Mouse (Mus musculus): ENCODE results near the gene Itpr1.

Itpr1 gene

DNA sequence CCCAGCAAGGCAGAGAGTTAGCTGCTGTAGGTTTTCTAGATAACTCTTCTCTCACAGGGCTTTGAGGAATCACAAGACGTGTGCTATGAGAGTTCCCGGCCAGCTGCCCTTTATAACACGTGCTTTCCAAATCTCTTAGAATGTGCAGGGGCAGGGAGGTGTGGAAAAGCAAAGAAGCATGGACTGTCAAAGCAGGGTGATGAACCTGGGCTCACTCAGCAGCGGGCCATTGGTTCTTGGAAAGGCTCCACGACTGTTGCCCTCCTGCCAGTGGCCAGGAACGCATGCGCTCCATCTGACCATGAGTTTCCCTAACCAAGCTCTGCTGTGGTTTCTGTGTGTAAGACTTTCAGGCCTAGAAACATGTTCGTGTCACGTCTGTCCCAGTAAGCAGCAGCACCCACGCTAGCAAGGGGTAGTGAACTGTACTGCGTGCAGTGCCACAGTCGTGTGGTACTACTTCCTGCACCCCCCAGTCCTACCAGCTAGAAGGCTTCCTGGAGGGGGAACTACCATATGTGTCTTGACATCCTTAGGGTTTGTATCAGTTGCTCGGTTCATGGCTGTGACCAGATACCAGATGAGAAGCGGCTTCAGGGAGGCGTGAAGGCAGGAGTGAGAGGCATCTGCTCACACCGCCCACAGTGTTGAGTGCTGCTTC, 311.2 kb downstream of the Itpr1 start:
- DNase-seq: no peak

DNA sequence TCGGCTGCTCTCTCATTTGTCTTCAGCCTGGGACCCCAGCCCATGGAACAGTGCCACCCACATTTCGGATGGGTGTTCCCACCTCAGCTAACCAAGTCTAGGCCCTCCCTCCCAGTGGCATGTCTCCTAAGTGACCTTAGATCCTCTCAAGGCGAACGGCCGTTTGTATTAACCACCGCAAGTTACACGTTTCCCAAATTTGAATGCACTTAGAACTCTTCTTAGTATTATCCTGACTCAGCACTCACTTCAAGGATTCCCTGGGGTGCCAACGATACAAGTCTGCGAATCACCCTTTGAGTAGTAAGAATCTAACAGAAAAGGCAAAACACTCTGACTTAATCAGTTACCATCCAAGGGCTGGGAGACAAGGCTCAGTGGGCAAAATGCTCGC, 311.7 kb downstream of the Itpr1 start:
- no peak for DNase-seq

DNA sequence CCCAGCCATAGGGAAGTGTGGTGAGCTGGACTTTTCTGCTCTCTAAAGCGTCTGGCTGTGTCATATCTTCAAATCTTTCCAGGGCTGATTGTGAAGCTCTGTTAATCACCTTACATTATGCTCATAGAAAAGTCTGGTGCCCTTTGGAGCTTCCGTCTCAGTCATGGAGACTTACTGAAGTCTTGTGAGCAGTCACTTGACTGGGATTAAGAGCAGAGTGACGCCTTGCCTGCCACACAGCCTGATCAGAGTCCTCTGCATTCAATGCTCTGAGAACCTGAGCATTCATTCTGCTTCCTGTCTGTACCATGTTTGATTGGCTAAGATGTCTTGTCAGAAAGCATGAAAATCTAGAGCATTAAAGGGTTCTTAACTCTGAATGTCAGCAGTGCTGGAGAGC, 314.7 kb downstream of the Itpr1 start:
- DNase-seq: no peak

DNA sequence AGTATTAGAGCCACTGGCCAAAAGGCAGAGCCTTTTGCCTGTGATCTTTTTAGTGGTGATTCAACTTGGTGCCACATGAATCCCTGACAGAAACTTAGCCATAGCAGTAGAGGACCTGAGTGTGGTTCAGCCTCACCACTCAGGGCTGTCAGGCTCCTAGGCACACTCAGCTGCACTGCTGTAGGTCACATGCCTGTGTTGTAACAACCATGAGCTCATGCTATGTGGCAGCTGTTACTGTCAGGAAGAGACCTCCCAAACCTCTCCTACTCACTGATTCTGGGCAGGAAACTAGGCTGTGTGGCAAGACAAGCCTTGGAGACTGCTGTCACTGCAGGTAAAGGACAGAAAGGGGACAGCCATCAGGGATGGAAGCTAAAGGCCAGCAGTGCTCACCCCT, 315.1 kb downstream of the Itpr1 start:
- no peak for DNase-seq

DNA sequence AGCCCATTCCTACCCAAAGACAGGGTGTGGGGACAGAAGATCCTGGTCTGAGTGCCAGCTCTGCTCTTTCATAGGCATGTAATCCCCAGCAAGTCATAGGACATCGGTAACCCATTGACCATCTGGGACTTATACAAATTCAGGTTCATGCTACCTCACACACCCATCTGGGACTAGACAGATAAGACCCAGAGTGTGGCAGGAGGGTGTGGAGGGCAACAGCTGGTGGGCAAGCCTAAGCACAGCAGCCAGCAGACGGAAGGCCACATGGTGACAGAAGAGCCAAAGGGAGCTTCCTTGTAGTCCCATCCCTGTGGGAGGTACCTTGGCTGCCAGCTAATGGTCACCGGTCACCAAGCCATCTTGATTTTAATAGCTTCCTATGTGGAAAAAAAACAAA, 316.3 kb downstream of the Itpr1 start:
- DNase-seq: no peak

DNA sequence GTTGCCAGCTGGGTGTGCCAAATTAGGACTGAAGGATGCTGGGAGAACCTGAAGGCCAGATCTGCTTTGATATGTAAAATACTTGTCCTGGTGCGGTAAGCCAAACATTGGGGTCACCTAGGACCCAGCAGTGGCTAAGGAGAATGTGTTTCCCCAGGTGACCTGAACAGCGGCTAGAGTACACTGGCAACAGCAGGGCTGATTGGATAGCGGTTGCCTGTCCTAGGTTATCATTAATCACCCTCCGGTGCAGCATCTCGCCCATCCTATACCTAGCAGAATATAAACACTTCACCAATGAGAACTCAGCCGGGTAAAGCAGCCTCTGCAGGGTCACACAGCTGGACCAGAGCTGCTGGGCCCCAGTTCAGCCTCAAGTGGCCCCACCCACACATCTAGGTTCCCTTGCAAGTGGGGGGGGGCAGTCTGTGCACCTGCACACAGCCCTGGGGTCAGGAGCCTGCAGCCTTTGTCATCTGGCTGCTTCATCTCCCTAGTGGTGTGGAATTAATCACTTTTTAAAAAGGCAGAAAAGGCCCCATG, 318.0 kb downstream of the Itpr1 start:
- no peak for DNase-seq

DNA sequence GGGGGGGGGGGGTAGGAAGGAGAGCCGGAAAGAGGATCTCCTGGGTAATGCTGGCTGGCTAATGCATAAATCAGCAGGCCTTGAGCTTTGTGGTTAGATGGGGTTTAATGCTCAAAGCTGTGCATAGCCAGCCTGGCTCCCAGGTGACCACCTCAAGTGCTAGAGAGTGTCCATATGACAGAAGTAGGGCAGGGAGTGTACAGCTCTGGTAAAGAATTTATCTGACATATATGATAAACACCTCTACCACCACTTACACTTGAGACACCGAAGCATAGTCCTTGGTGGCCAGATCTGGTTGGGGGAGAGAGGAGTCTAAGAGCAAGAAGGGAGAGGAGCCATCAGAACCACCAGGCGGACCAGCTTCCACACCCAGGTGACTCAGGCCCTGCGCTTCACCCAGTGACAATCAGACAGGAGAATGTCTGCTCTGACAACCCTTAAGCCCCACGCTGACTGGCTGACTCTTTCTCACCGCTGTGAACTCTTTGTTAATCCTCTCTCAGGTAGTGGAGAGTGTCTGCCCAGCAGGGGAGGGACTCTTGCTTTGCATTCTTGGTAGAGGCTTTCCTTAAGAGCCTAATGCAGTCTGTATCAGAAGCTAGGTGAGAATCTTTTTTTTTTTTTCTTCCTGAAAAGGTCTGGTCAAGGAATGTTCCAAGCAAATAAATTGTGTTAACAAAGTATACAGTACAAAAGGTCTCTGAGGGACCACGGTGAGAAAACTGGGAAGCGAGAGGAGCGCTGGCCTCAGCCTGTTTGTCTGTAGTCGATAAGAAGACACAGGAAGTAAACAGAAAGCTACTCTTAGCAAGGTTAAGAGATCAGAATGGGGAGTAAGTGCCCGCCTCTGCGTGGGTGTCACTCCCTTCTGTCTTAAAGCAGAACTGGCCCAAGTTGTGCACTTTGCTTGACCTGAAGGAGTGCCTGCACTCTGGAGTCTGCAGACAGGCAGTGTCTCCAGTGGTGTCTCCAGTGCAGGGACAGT, 318.7 kb downstream of the Itpr1 start:
- DNase-seq: peak; percentile 67

DNA sequence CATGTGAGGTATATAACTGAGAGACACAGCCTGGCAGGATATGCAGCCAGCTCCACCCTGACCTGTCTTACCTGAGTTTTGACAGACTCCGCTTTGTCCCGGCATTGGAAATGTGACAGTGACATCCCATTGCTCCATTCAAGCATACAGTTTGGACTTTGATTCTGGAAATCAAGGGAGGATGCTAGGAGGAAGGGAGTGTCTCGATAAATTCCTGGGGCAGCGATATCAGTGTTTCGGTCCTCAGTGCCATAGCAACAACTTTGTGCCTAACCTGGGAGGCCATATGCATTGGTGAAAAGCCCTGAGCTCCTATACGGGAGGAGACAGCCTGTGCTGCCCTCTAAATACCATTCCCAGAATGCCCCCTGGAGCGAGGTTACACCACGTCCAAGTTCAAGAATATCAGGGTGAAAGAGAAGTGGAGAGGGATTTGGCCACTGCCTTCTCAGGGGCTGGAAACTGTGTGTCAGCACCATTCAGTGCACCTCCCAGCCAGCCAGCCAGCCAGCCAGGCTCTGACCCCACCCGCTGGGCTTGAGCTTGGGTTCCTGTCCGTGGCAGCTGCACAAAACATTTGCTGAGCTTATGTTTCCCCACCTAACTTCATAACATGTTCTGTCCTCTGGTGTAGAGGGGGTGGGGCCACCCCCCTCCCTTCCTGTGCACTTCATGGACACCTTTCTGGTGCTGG, 319.7 kb downstream of the Itpr1 start:
- DNase-seq: peak; percentile 63

DNA sequence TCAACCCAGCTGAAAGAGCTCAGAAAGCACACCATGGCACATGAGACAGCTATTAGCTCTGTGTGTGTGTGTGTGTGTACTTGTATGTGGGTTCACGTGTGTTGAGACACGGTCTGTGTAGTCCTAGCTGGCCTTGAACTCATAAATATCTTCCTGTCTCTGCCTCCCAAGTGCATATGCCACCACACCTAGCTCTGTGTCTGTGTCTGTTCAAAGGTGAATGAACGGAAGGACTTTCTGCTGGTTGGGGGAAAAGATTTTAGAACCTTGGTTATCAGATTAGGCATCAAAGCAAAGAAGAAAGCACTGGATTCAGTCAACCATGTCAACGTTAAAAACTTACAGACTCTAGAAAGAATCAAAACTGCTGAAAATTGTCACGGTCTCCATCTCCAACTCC, 321.2 kb downstream of the Itpr1 start:
- DNase-seq: no peak

DNA sequence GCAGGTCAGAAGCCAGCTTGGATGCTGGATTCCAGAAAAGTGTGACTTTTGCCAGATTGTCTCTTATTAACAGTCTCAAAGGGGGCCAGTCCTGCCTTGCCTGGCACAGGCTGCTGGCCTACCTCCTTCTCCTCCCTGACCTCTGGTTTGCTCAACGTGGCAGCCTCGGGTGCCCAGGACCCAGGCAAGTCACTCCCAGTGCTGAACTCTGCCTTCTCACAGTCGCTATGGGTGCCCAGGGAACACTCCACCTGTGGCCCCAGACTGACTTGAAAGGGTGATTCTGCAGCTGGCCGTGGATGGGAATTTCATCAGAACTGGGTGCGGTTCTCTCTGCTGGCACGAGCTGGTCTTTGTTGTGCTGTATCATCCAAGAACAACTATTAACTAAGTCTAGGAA, 321.7 kb downstream of the Itpr1 start:
- no peak for DNase-seq

DNA sequence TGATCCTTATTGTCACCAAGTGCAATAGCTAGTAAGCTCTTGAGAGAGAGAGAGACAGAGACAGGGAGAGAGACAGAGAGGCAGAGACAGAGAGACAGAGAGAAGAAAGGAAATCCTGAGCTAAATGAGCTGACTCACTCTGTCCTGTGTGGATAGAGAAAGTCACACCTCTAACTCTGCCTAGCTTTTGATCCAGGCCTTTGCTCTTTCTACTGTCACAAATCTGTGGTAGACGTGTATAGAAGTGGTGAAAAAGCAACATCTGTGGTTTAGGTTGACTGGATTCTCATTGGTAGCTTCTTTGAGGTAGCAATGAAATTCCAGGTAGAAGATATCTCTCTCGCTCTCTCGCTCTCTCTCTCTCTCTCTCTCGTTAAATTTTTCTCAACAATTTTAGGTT, 322.4 kb downstream of the Itpr1 start:
- DNase-seq: no peak

DNA sequence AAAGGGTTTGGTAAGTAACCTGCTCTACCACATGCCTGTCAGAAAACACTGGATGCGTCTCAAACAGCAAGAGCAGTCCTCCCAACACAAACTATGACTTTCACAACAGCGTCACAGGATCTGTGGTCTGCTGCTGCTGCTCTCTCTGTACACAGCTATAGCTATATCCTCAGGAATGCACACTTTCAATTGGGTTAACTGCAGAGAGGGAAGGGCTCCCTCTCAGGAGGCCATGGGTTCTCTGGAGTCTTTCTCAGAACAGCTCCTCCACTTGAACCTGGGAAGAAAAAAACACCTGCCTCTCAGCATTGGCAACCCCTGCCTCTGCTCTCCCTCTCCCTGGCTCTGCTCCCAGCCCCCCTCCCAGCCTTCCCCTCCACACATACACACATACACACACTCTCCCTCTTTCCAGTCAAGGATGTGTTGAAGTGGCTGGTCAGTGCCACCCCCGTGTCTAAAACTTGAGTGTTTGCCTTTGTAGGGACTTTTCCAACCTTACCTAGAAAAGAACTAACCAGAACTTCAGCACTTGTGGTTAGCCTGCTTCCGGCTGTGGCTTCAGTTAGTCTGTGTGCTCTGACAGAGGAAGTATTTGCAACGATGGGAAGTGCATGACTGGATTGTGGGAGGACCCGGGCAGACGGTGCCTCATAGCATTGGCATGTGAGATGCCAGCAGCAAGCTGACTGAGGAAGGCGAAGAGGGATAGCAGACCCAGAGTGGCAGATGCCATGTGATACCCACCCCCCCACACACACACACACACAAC, 323.8 kb downstream of the Itpr1 start:
- DNase-seq: peak; percentile 43

DNA sequence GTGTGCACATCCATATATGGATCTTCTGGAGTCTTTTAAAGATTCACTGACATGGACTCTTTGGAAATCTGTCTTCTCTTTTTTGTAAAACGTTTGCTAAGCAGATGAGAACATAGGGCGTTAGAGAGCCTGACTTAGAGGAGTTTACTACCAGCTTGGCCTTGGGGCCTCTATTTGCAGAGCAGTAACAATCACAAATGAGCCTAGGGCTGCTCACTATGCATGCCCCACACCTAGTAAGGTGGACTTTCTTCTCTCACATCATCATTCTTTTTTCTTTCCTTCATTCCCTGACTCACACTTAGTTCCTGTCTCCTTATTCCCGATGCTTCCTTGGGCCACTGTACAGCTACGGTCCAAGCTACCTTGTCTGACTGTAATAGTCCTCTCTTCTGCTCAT, 325.5 kb downstream of the Itpr1 start:
- no peak for DNase-seq

DNA sequence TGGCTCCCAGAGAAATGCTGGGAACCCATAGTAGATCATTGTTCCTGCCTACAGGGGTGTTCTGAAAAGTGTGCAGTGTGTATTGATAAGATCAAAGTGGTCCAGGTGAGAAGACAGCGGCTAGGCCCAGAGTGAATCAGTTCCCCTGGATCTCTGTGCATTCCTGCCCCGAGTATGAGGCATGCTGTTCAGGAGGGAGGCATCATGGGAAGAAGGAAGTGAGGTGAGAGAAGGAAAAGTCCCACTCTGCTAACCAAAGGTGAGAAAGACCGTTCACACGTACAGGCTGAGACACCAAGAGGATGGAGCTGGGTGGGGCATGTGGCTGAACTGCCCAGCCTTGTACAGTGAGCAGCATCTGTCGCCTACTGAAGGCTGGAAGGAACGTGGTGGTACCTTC, 327.5 kb downstream of the Itpr1 start:
- no peak for DNase-seq

DNA sequence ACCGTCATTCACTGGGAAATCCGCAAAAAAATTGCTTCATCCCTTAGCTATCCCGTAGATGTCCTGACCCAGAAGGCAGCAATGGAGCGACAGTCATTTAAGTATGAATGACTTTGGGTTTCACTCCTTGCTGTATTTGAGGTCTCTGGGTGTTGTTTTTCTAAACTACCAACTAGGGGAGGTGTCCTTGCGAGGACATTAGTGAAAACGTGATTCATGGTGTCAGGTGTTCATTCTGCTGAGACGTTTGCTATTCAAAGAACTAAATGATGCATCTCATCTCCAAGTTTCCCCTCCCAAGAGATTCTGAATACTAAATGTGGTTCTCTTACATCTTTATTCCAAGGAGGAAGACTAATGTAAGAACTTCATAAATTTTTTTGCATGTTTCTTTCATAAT, 332.0 kb downstream of the Itpr1 start:
- DNase-seq: no peak

DNA sequence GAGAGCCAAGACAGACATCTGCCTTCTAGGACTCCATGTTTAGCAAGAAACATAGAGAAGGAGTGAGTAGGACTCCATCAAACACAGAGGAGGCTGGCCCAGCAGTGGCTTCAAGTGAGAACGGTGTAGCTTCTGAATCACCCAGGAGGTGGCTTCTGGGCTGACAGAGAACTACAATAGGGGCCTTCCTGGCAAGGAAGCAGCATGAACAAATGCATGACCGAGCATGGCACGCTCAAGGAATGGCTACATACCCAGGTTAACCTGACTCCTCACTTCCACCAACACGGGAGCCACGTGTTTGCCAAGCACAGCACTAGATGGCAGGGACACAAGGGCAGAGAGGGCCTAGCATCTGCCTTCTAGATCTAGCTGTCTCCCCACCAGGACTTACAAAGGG, 332.6 kb downstream of the Itpr1 start:
- DNase-seq: no peak

DNA sequence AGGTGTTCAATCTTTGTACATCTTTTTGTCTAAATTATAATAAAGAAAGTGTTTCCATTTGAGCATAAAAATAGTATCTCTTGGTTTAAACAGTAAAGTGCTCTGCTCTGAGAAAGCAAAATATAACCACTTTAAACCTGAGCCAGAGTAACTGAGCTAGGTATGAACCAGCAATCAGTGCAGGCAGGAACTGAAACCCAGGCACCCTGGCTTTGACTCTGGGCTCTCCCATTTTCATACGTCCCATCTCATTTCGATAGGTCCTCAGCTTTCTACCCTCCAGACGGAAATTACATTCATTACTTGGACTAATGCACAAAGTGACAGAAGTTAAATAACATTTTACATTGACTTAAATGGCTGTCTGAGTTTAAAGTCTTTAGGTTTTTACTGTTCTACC, 335.5 kb downstream of the Itpr1 start:
- no peak for DNase-seq

DNA sequence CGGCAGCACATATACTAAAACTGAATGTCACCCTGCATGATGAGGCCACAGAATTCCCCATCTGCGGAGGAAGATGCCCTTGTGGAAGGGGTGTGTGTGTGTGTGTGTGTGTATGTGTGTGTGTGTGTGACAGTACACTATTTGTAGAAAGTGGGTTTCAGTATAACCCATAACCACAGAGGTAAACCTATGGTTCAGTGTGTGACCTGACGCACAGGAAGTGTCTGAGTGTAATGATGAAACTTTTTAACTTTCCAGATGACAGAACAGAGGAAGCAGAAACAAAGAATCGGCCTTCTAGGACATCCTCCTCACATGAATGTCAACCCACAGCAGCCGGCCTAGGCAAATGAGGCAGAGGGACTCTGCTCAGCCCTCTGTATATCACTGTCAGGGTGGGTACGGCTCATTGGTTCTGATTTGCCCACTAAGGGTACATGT, 336.6 kb downstream of the Itpr1 start:
- DNase-seq: no peak

DNA sequence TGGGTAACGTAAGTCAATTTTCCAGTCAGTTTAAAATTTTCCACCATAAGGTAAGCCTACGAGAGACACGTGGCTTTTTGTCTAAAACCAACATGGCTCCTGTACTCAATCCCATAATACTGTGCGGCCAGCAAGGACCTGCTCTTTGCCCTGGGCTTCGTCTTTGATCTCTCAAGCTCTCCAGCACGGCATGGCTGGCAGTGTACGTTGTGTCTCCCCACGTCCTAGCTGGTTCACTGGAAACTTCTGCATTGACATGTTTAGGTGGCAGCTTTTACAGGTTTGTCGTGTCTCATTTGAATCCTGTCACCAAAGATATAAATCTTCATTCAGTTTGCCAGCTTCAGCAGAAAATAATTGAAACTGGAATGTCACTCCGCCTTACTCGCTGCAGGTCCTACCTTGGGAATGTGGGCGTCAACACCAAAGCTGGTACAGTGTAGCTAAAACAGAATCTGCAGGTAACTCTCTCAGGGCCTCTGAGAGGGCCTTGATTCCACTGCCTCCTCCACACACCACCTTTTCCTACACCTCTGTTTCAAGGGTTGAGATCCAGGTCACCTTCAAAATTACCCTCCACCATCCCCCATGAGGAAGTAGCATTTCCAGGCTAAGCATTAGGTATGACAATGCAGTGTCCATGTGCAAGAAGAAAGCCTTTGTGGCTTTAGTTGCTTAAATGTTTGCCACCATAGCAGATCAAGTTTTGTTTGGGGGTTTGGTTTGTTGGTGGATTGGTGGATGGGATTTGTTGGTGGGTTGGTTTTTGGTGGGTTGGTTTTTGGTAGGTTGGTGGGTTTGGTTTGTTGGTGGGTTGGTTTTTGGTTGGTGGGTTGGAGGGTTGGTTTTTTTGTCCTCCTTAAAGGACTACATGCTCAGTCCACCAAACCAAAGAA, 339.1 kb downstream of the Itpr1 start:
- no peak for DNase-seq

DNA sequence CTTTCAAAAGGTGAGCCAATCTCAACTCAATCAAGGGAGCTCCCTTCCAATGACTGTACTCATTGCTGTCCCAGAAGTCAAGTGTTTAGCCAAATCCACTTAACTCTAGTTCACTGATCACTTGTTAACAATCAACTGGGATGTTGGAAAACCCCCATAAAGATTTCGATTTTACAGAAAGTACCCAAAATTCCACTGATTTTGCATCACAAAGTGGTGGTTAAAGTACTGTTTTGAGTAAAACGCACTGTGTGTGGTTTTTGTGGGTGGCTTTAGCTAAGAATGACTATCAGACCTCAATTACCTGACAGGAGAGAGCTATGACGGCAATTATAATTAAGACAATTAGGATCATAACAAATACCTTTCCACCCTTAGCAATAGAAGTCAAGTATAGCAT, 340.1 kb downstream of the Itpr1 start:
- no peak for DNase-seq

DNA sequence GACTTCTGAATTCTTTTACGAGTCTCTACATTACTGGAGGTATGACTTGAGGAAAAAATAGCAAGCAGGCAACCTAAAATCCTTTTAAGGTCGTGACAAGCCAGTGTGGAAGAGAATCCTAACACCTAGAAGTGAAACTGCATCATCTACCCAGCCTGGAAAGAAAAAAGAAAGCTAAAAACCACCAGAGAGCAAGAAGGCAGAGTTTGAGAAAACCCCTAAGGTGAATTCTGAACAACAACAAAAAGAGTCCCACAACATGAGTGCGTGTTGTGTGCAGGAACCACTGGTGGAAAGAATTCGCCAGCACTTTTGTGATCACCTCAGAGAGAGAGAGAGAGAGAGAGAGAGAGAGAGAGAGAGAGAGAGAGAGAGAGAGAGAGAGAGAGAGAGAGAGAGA, 340.6 kb downstream of the Itpr1 start:
- no peak for DNase-seq

DNA sequence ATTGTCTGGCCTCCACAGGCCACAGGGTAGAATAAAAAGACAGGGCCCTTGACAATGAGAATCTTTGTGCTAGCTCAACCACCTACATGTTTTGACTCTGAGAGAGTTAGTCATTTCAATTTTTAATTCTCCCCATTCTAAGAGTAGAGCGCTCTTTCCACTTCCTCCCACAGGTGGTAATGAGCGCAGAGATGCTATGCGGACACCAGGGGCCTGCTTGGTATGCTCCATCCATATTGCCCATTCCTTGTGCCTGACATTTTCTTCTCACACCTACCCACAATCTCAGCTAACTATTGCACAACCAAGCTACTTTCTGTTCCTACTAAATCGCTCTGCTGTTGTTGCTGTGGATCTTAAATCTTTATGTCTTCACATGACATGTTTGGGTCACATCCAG, 341.5 kb downstream of the Itpr1 start:
- DNase-seq: no peak

All from kidney, postnatal 10 days (tissue).